Mouse (Mus musculus): ENCODE results near the gene C5ar1. TPM values are rescaled to one million over a fixed set of nuclear protein-coding genes. Genes with fewer than 3 reads are reported as not detected.

Gene C5ar1
- total RNA-seq, 1 experiment = not detected

DNA sequence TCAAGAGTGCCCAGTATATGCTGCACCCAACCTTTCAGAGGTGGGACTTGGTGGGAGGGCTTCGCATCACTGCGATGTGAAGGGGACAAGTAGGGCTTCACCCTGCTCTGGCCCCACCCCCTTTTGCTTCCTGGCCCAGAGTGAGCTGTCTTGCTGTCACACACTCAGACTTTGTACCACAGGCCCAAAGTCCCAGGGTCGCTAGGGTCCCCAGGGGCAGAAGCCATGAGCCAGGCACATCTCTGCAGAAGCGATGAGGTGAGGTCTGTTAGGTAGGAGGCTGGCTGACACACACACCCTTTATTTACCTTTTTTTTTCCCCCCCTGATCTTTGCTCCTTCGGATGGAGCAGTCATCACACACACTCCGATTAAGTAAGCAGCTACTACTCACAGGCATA lies 46.1 kb downstream of the C5ar1 start:
- DNase-seq (ENCODE audit: low read depth, low spot score) = no peak
- TF ChIP-seq MAFK (IDR thresholded peaks at IDR 0.05; ENCODE audit: insufficient read depth, low read depth, low read length) (no peak), ZNF384 (IDR thresholded peaks at IDR 0.05; ENCODE audit: low read depth, low read length) (no peak), ZC3H11A (IDR thresholded peaks at IDR 0.05; ENCODE audit: borderline replicate concordance, low read depth, low read length) (no peak), HCFC1 (IDR thresholded peaks at IDR 0.05; ENCODE audit: borderline replicate concordance, insufficient read depth, low read length) (no peak), CHD2 (IDR thresholded peaks at IDR 0.05; ENCODE audit: low read depth, low read length) (no peak)
- no peak overlapping the region for H3K4me3 ChIP-seq (ENCODE audit: insufficient read depth in 1 of 2, low read depth in 1 of 2, low read length in 2 of 2, poor library complexity in 1 of 2, severe bottlenecking in 1 of 2)
- no peaks in the 10 kb centered on the region for H3K9me3 ChIP-seq (ENCODE audit: control insufficient read depth, insufficient read depth, low read depth, low read length)
- peaks cover 4% of the 10 kb centered on the region; the same call in 1 of the 2 replicates for H3K36me3 ChIP-seq (ENCODE audit: control insufficient read depth, insufficient read depth, low read length, poor library complexity, severe bottlenecking)
- peaks cover 0 to 4% of the 10 kb centered on the region in 2 experiments; a peak in 1 of 4 replicates for H3K4me1 ChIP-seq (ENCODE audit: control insufficient read depth in 2 of 2, insufficient read depth in 2 of 2, low read length in 2 of 2, poor library complexity in 1 of 2)
- no peak overlapping the region for H3K9ac ChIP-seq (ENCODE audit: insufficient read depth, low read depth, low read length, poor library complexity, severe bottlenecking)
- H3K27ac ChIP-seq (ENCODE audit: insufficient read depth, low read depth, low read length, poor library complexity, severe bottlenecking) = no peak overlapping the region
- in situ Hi-C loops (cut with MboI; ENCODE audit: low sequenced_read_pairs in 2 of 2, unreplicated experiment in 2 of 2) = no loop called here

DNA sequence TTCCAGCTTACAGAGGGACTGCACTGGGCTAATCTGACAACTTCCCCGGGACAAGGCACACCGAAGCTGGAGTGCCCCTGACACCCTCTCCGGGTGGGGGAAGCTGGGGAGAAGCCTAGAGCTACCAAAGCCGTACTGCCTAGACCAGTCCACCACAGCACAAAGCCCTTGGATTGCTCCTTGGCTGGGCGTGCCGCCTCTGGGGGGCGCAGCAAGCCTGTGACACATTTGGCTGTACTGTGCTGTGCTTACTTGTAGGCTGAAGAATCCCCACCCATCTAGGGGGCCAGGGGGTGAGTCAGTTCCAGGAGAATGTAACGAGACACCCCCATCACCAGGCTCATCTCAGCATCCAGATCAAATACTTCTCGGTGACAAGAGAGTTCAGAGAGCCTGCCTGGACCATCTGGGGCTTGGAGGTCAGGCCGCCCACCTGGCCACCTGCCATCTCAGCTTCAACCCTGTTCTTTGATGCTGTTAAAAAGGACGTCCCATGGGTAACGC lies 48.4 kb downstream of the C5ar1 start:
- no peak for TF ChIP-seq HCFC1 (IDR thresholded peaks at IDR 0.05; ENCODE audit: borderline replicate concordance, insufficient read depth, low read length)
- TF ChIP-seq CHD2 (IDR thresholded peaks at IDR 0.05; ENCODE audit: low read depth, low read length) = no peak
- no peak for TF ChIP-seq ZNF384 (IDR thresholded peaks at IDR 0.05; ENCODE audit: low read depth, low read length)
- no peak for TF ChIP-seq MAFK (IDR thresholded peaks at IDR 0.05; ENCODE audit: insufficient read depth, low read depth, low read length)
- TF ChIP-seq ZC3H11A (IDR thresholded peaks at IDR 0.05; ENCODE audit: borderline replicate concordance, low read depth, low read length) = no peak
- no peak for DNase-seq (ENCODE audit: low read depth, low spot score)
- Histone ChIP-seq H3K36me3 (ENCODE audit: control insufficient read depth, insufficient read depth, low read length, poor library complexity, severe bottlenecking) (peaks cover 4% of the 10 kb centered on the region; the same call in 1 of the 2 replicates), H3K9me3 (ENCODE audit: control insufficient read depth, insufficient read depth, low read depth, low read length) (no peaks in the 10 kb centered on the region), H3K4me1 (ENCODE audit: control insufficient read depth in 2 of 2, insufficient read depth in 2 of 2, low read length in 2 of 2, poor library complexity in 1 of 2) (no peaks in the 10 kb centered on the region), H3K27ac (ENCODE audit: insufficient read depth, low read depth, low read length, poor library complexity, severe bottlenecking) (no peak overlapping the region), H3K4me3 (ENCODE audit: insufficient read depth in 1 of 2, low read depth in 1 of 2, low read length in 2 of 2, poor library complexity in 1 of 2, severe bottlenecking in 1 of 2) (no peak overlapping the region), H3K9ac (ENCODE audit: insufficient read depth, low read depth, low read length, poor library complexity, severe bottlenecking) (no peak overlapping the region)
- in situ Hi-C loops (cut with MboI; ENCODE audit: low sequenced_read_pairs in 2 of 2, unreplicated experiment in 2 of 2) = no loop called here

DNA sequence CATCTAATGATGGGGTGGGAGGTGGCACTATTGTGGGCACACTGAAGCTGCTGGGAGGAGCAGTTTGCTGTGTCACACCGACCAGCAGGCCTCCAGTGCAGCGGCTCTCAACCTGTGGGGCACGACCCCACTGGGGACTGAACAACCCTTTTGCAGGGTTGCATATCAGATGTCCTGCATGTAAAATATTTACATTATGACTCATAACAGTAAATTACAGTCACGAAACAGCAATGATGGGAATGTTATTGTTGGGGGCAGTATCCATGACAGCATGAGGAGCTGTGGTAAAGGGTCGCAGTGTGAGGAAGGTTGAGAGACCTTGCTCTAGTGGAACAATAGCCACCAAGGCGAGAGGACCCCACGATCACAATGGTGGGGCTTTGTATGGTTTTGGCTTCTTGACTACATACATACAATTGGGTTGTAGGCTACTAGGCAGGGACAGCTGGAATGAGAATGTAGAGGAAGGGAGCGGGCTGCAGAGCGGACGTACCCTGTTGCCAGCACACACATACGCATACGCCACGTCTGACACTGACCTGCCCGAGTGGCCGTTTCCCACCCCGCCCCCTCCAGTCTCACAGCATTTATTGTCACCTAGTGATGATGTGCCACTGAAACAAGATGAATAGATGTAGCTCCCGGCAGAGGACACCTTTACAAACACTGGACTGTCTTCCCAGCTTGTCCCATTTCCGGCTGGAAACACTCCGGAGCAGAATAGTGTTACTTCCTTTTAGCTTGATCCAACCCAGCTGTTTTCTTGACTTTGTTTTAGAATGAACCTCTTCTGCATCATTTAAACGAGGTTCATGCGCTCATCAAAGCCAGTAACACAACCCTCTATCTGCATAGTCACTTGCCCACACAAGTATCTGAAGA lies 50.3 kb downstream of the C5ar1 start:
- in situ Hi-C loops (cut with MboI; ENCODE audit: low sequenced_read_pairs in 2 of 2, unreplicated experiment in 2 of 2) = loop anchor here in 1 of 2 experiments (10.0 kb wide), 1 partner anchor 64 kb away; no protein-coding TSS in a partner anchor
- TF ChIP-seq MAFK (IDR thresholded peaks at IDR 0.05; ENCODE audit: insufficient read depth, low read depth, low read length) (no peak), ZNF384 (IDR thresholded peaks at IDR 0.05; ENCODE audit: low read depth, low read length) (no peak), ZC3H11A (IDR thresholded peaks at IDR 0.05; ENCODE audit: borderline replicate concordance, low read depth, low read length) (no peak), CHD2 (IDR thresholded peaks at IDR 0.05; ENCODE audit: low read depth, low read length) (no peak), HCFC1 (IDR thresholded peaks at IDR 0.05; ENCODE audit: borderline replicate concordance, insufficient read depth, low read length) (no peak)
- no peak for DNase-seq (ENCODE audit: low read depth, low spot score)
- Histone ChIP-seq H3K9ac (ENCODE audit: insufficient read depth, low read depth, low read length, poor library complexity, severe bottlenecking) (no peak overlapping the region), H3K36me3 (ENCODE audit: control insufficient read depth, insufficient read depth, low read length, poor library complexity, severe bottlenecking) (peaks cover 4% of the 10 kb centered on the region; the same call in 1 of the 2 replicates), H3K4me1 (ENCODE audit: control insufficient read depth in 2 of 2, insufficient read depth in 2 of 2, low read length in 2 of 2, poor library complexity in 1 of 2) (peaks cover 0 to 6% of the 10 kb centered on the region in 2 experiments; a peak in 1 of 4 replicates), H3K4me3 (ENCODE audit: insufficient read depth in 1 of 2, low read depth in 1 of 2, low read length in 2 of 2, poor library complexity in 1 of 2, severe bottlenecking in 1 of 2) (no peak overlapping the region), H3K27ac (ENCODE audit: insufficient read depth, low read depth, low read length, poor library complexity, severe bottlenecking) (no peak overlapping the region), H3K9me3 (ENCODE audit: control insufficient read depth, insufficient read depth, low read depth, low read length) (no peaks in the 10 kb centered on the region)

DNA sequence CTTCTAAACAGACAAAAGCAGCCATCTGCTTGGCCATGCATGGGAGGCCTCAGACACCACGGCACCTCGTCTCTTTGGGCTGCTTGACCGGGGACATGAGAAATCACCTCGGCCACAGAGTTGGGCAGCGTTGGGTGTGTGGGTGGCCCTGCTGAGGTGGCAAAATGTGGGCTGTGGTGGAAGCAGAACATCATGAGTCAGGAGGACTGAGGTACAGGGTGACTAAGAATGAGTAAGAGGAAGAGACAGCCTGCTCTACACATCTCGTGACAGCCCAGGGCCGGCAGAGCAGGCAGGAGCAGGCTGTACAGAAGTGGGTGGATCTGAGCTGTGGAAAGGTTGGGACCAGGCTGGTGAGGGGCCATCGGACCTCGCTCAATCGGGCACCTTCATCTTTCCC lies 51.8 kb downstream of the C5ar1 start:
- in situ Hi-C loops (cut with MboI; ENCODE audit: low sequenced_read_pairs in 2 of 2, unreplicated experiment in 2 of 2) = loop anchor here in 1 of 2 experiments (10.0 kb wide), 1 partner anchor 63 kb away; no protein-coding TSS in a partner anchor
- Histone ChIP-seq H3K36me3 (ENCODE audit: control insufficient read depth, insufficient read depth, low read length, poor library complexity, severe bottlenecking) (peaks cover 4% of the 10 kb centered on the region; the same call in 1 of the 2 replicates), H3K4me1 (ENCODE audit: control insufficient read depth in 2 of 2, insufficient read depth in 2 of 2, low read length in 2 of 2, poor library complexity in 1 of 2) (peaks cover 0 to 6% of the 10 kb centered on the region in 2 experiments; a peak in 1 of 4 replicates), H3K9ac (ENCODE audit: insufficient read depth, low read depth, low read length, poor library complexity, severe bottlenecking) (no peak overlapping the region), H3K9me3 (ENCODE audit: control insufficient read depth, insufficient read depth, low read depth, low read length) (no peaks in the 10 kb centered on the region), H3K4me3 (ENCODE audit: insufficient read depth in 1 of 2, low read depth in 1 of 2, low read length in 2 of 2, poor library complexity in 1 of 2, severe bottlenecking in 1 of 2) (no peak overlapping the region), H3K27ac (ENCODE audit: insufficient read depth, low read depth, low read length, poor library complexity, severe bottlenecking) (no peak overlapping the region)
- no peak for TF ChIP-seq ZC3H11A (IDR thresholded peaks at IDR 0.05; ENCODE audit: borderline replicate concordance, low read depth, low read length)
- TF ChIP-seq ZNF384 (IDR thresholded peaks at IDR 0.05; ENCODE audit: low read depth, low read length) = no peak
- no peak for TF ChIP-seq MAFK (IDR thresholded peaks at IDR 0.05; ENCODE audit: insufficient read depth, low read depth, low read length)
- TF ChIP-seq CHD2 (IDR thresholded peaks at IDR 0.05; ENCODE audit: low read depth, low read length) = no peak
- no peak for TF ChIP-seq HCFC1 (IDR thresholded peaks at IDR 0.05; ENCODE audit: borderline replicate concordance, insufficient read depth, low read length)
- DNase-seq (ENCODE audit: low read depth, low spot score) = no peak

Data from ES-E14 (cell line).